Mouse (Mus musculus) thymus, adult 2 months (tissue): ENCODE measurements around the gene Nradd.

Source experiments
- CTCF ChIP-seq: fragments of 200-500 bp; IDR thresholded peaks from 2 replicates; pipeline ENCODE4 v1.5.1; 2012; ENCODE audit warnings: mild to moderate bottlenecking, control low read depth, low read length, moderate library complexity, borderline replicate concordance; ENCODE audit not compliant: control insufficient read depth, poor library complexity, insufficient read depth; ENCODE audit errors: extremely low read depth
- POLR2A ChIP-seq: fragments of 200-500 bp; IDR thresholded peaks from 2 replicates; pipeline ENCODE4 v1.6.1; 2012; ENCODE audit warnings: mild to moderate bottlenecking, low read length, control low read depth, moderate library complexity; ENCODE audit not compliant: control insufficient read depth, poor library complexity, insufficient read depth; ENCODE audit errors: extremely low read depth

GRCm38 (mm10) chr9:110669785-110670184 is 45.5 kb upstream of the Nradd start:
- no peak for TF ChIP-seq CTCF
- TF ChIP-seq POLR2A, result no peak
